Mouse (Mus musculus): Measurements from ENCODE around the gene Tnfrsf9. TPM values are rescaled to one million over a fixed set of nuclear protein-coding genes. Genes with fewer than 3 reads are reported as not detected.
A peak's percentile ranks its signal among the peaks of the same experiment; 100 is the strongest.
"Not testable (repeated sequence)": the region's sequence is repeated elsewhere in the genome, so short reads cannot be mapped to it uniquely, and the experiment has no call there.

Tnfrsf9 gene
- polyA plus RNA-seq, 1 experiment, result 1.0 TPM

GRCm38 (mm10) chr4:150907099-150907498, 7.3 kb upstream of the Tnfrsf9 start:
- H3K4me3 ChIP-seq (replicated peaks; ENCODE audit: extremely low read depth, low read depth, low read length), result no peak overlapping the region
- H3K4me1 ChIP-seq (ENCODE audit: control insufficient read depth, insufficient read depth, low read length), result peaks cover 6% of the 10 kb centered on the region; the same call in 1 of the 2 replicates
- DNase-seq, result no peak
- 92% methylated on average over 8 of the region's 8 CpGs for WGBS
- TF ChIP-seq CTCF (IDR thresholded peaks at IDR 0.05; ENCODE audit: insufficient read depth, low read length) (no peak), POLR2A (IDR thresholded peaks at IDR 0.05; ENCODE audit: borderline replicate concordance, extremely low read depth, low read depth, low read length) (no peak)

- H3K4me3 ChIP-seq (replicated peaks; ENCODE audit: extremely low read depth, low read depth, low read length); H3K4me1 ChIP-seq (ENCODE audit: control insufficient read depth, insufficient read depth, low read length); DNase-seq: not testable (repeated sequence)
- 74% methylated on average over 5 of the region's 5 CpGs for WGBS
Measured at GRCm38 (mm10) chr4:150908512-150908911, 5.8 kb upstream of the Tnfrsf9 start.

DNA sequence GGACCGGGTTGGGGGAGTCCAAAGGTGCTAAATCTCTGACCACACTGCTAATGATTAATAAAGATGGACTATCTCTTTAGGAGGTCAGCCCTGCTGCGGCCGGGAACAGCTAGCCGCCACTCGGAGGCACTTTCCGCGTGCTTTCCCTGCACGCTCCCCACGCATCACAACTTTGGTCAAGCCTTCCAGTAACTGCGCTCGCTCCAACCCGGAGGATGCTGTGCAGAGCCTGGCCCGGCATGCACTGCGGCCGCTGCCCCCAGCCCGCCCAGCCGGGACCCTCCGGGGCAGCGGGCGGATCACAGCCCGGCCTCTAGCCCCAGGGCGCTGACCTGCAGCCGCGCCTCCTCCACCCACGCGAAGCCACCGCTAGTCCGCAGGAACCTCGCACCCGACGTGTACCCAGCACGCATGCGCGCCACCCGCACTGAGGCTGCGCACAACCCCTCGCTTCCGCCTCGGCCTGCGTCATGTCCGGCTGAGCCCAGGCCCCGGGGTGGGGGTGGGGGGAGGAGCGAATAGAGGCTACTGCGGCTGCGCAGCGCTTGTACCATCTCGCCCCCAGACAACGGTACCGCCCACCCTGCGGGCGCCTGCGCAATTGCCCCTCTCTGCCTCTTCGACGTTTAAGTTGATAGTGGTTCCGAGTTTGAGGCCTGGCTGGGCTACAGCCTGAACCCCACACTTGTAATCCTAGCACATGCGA, 4.8 kb upstream of the Tnfrsf9 start:
- peak; percentile 98 for DNase-seq
- under 1% methylated on average over 56 of the region's 56 CpGs for WGBS
- Histone ChIP-seq H3K4me1 (ENCODE audit: control insufficient read depth, insufficient read depth, low read length) (peaks cover 9% of the 10 kb centered on the region), H3K4me3 (replicated peaks; ENCODE audit: extremely low read depth, low read depth, low read length) (peak overlapping the region; percentile 73)
- TF ChIP-seq CTCF (IDR thresholded peaks at IDR 0.05; ENCODE audit: insufficient read depth, low read length) (no peak), POLR2A (IDR thresholded peaks at IDR 0.05; ENCODE audit: borderline replicate concordance, extremely low read depth, low read depth, low read length) (peak; percentile 91; the same call in 1 of the 2 replicates)

- TF ChIP-seq POLR2A (IDR thresholded peaks at IDR 0.05; ENCODE audit: borderline replicate concordance, extremely low read depth, low read depth, low read length), result no peak
- no peak for TF ChIP-seq CTCF (IDR thresholded peaks at IDR 0.05; ENCODE audit: insufficient read depth, low read length)
- no peak for DNase-seq
- WGBS, result 84% methylated on average over 19 of the region's 19 CpGs
- Histone ChIP-seq H3K4me1 (ENCODE audit: control insufficient read depth, insufficient read depth, low read length) (peaks cover 15% of the 10 kb centered on the region), H3K4me3 (replicated peaks; ENCODE audit: extremely low read depth, low read depth, low read length) (peak overlapping the region; percentile 12)
Measured at GRCm38 (mm10) chr4:150910164-150910951, 4.0 kb upstream of the Tnfrsf9 start.

- no peak for DNase-seq
- H3K4me1 ChIP-seq (ENCODE audit: control insufficient read depth, insufficient read depth, low read length), result peaks cover 15% of the 10 kb centered on the region
- TF ChIP-seq POLR2A (IDR thresholded peaks at IDR 0.05; ENCODE audit: borderline replicate concordance, extremely low read depth, low read depth, low read length) (no peak), CTCF (IDR thresholded peaks at IDR 0.05; ENCODE audit: insufficient read depth, low read length) (no peak)
- WGBS, result 11% methylated on average over 12 of the region's 12 CpGs
- peak overlapping the region; percentile 96 for H3K4me3 ChIP-seq (replicated peaks; ENCODE audit: extremely low read depth, low read depth, low read length)
Measured at GRCm38 (mm10) chr4:150913743-150914142, 619 bp upstream of the Tnfrsf9 start.

DNA sequence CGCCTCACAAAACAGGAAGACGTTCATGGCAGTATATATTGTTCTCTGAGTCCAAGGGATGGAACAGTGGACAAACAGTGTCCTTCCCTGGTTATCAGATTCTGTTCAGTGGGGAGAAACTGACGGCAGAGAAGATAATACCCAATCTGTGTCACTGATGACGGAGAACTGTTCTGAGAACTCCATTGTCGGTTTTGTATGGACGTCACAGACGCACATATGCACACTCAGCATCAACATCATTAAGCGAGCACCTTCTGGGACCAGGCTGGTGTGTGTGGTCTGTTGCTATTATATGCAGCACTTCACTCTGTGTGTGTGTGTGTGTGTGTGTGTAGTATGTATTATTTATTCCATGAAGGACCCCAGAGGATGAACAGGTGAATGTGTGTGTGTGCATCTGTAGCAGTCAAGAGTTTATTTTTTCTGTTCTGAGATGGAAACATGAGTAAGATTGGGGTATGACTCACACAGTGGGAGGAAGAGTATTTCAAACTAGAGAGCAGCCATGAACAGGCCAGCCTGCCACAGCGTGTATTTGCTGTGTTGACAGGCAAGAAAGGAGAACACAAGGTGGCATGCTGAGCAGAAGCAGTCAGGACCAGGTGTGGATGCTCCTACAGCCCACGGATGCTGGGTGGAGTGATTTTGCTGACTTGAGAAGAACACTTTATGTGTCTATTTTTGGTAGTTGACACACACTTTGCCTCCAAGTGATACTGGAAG, 982 bp downstream of the Tnfrsf9 start:
- H3K4me3 ChIP-seq (replicated peaks; ENCODE audit: extremely low read depth, low read depth, low read length), result peak overlapping the region; percentile 96

DNA sequence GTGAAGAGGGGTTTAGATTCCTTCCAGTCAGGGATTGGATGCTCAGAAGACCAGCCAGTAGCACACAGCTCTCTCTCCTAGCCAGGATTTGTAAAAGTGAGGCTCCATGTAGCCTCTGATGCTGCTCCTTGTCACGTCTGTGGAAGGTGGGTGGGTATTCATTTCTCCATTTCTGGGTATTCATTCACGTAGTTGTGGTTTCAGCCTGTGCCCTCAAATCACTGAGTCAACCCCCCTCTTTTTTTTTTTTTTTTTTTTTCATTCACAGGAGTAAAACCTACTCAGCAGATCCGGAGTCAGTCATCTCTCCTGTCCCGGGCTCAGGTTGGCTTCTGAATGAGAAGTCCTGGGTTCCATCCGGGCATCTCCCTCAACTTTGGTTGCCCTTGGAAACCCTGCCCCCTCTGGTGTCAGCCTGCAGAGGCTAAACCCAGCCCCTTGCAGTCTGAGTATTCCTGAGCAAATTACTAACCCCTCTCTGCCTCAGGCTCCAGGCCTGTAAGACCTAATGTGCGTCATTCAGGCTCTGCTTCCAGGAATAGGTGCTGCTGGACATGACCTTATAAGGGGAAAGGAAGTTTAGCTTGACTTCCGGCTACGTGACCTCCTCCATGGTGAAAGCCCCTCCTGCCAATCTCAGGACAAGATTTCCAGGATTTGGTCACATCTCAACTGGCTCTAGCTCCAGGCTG, 3.1 kb downstream of the Tnfrsf9 start:
- WGBS, result 60% methylated on average over 8 of the region's 8 CpGs
- Histone ChIP-seq H3K4me1 (ENCODE audit: control insufficient read depth, insufficient read depth, low read length) (peaks cover 9% of the 10 kb centered on the region; the same call in 1 of the 2 replicates), H3K4me3 (replicated peaks; ENCODE audit: extremely low read depth, low read depth, low read length) (no peak overlapping the region)
- no peak for DNase-seq
- TF ChIP-seq CTCF (IDR thresholded peaks at IDR 0.05; ENCODE audit: insufficient read depth, low read length), result no peak
- TF ChIP-seq POLR2A (IDR thresholded peaks at IDR 0.05; ENCODE audit: borderline replicate concordance, extremely low read depth, low read depth, low read length), result no peak

More for the DNA sequence above, 982 bp downstream of the Tnfrsf9 start:
- TF ChIP-seq POLR2A (IDR thresholded peaks at IDR 0.05; ENCODE audit: borderline replicate concordance, extremely low read depth, low read depth, low read length), result no peak
- TF ChIP-seq CTCF (IDR thresholded peaks at IDR 0.05; ENCODE audit: insufficient read depth, low read length), result no peak
- DNase-seq, result no peak
- H3K4me1 ChIP-seq (ENCODE audit: control insufficient read depth, insufficient read depth, low read length), result peaks cover 9% of the 10 kb centered on the region; the same call in 1 of the 2 replicates
- WGBS, result 25% methylated on average over 10 of the region's 10 CpGs

GRCm38 (mm10) chr4:150921206-150921605, 6.8 kb downstream of the Tnfrsf9 start:
- no peak overlapping the region for H3K4me3 ChIP-seq (replicated peaks; ENCODE audit: extremely low read depth, low read depth, low read length)
- WGBS, result 67% methylated on average over 8 of the region's 8 CpGs
- no peak for DNase-seq
- no peak for TF ChIP-seq CTCF (IDR thresholded peaks at IDR 0.05; ENCODE audit: insufficient read depth, low read length)
- TF ChIP-seq POLR2A (IDR thresholded peaks at IDR 0.05; ENCODE audit: borderline replicate concordance, extremely low read depth, low read depth, low read length), result no peak
- H3K4me1 ChIP-seq (ENCODE audit: control insufficient read depth, insufficient read depth, low read length), result no peaks in the 10 kb centered on the region

GRCm38 (mm10) chr4:150924308-150924707, 9.9 kb downstream of the Tnfrsf9 start:
- WGBS, result 72% methylated on average over 13 of the region's 13 CpGs
- no peak for TF ChIP-seq CTCF (IDR thresholded peaks at IDR 0.05; ENCODE audit: insufficient read depth, low read length)
- TF ChIP-seq POLR2A (IDR thresholded peaks at IDR 0.05; ENCODE audit: borderline replicate concordance, extremely low read depth, low read depth, low read length), result no peak
- Histone ChIP-seq H3K4me3 (replicated peaks; ENCODE audit: extremely low read depth, low read depth, low read length) (no peak overlapping the region), H3K4me1 (ENCODE audit: control insufficient read depth, insufficient read depth, low read length) (no peaks in the 10 kb centered on the region)
- no peak for DNase-seq

Data from lung, adult 2 months (tissue).